Mouse (Mus musculus) heart, embryonic 13.5 days (tissue): ENCODE measurements around the gene Ncs1. TPM values are rescaled to one million over a fixed set of nuclear protein-coding genes. Genes with fewer than 3 reads are reported as not detected.

Experiments
- ATAC-seq: fragments of 200-750 bp; cut with Nextera tagmentation; 2 replicates; pipeline ENCODE4 v1.8.0; 2017; ENCODE audit warnings: moderate TSS enrichment; ENCODE audit not compliant: insufficient number of reproducible peaks, low FRiP score, low TSS enrichment; ENCODE audit errors: extremely low read depth
- H3K27ac ChIP-seq: fragments of 300-500 bp; sonication (generic); replicated peaks from 2 replicates; pipeline ENCODE4 v1.5.1; 2015; ENCODE audit warnings: moderate library complexity, mild to moderate bottlenecking, inconsistent platforms
- H3K27me3 ChIP-seq: fragments of 300-500 bp; sonication (generic); replicated peaks from 2 replicates; pipeline ENCODE4 v1.6.1; 2015; ENCODE audit warnings: mild to moderate bottlenecking, inconsistent platforms
- H3K36me3 ChIP-seq: fragments of 300-500 bp; sonication (generic); 2 replicates; pipeline ENCODE4 v1.6.1; 2015; ENCODE audit warnings: mild to moderate bottlenecking, inconsistent platforms
- H3K4me1 ChIP-seq: fragments of 300-500 bp; sonication (generic); 2 replicates; pipeline ENCODE4 v1.6.1; 2015; ENCODE audit warnings: inconsistent platforms
- H3K4me2 ChIP-seq: fragments of 300-500 bp; sonication (generic); 2 replicates; pipeline ENCODE4 v1.6.1; 2015; ENCODE audit warnings: inconsistent platforms, mild to moderate bottlenecking, moderate library complexity
- H3K4me3 ChIP-seq: fragments of 300-500 bp; sonication (generic); 2 replicates; pipeline ENCODE4 v1.5.1; 2015; ENCODE audit warnings: moderate library complexity, mild to moderate bottlenecking, inconsistent platforms
- H3K9ac ChIP-seq: fragments of 300-500 bp; sonication (generic); 2 replicates; pipeline ENCODE4 v1.6.1; 2015; ENCODE audit warnings: inconsistent platforms, mild to moderate bottlenecking, moderate library complexity
- H3K9me3 ChIP-seq: fragments of 300-500 bp; sonication (generic); 2 replicates; pipeline ENCODE4 v1.6.1; 2016; ENCODE audit warnings: inconsistent platforms
- WGBS: fragments of 180-500 bp; shearing (Covaris S2); methylation state at CpG from one replicate; pipeline ENCODE4 v1.1.7; 2015; ENCODE audit warnings: mixed read lengths; 5-methylcytosine and 5-hydroxymethylcytosine counted together
- polyA plus RNA-seq: library from polyadenylated mRNA; unstranded; fragments of >200 nt; fragmentation: Nextera tagmentation; extraction: Ambion mirVana; gene quantifications from 2 replicates; pipeline ENCODE4 v1.2.1, GENCODE M21; 2015

Gene Ncs1
- polyA plus RNA-seq, 1 experiment from 2014 or later = 36.3 TPM

DNA sequence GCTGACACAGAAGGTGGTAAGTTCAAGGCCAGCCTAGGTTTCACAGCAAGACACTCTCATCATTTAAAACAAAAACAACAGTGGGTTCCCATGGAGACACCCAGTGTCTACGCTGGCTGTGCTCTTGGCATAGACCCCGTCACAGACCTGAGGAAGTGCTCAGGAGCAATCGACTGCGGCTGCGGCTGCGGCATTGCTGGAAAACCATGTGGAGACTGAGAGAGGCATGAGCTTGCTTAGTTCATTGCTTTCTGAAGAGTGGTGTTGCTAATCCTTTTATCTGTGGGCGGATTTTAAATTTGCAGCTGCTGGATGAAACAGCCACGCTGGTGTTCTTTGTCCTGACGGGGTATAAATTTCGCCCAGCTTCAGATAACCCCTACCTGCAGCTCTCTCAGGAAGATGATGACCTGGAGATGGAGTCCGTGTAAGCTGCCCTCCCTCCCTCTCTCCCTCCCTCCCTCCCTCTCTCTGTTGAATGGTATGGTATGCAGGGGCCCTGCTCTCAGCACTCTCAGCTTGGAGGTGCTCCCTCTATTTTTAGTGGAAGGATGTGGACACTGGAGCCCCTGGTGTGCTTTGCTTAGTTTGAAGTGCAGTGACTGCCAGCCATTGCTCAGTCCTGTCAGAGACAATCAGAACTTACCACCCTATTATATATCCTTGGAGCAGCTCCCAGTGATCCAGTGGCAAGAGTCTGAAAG lies 35.3 kb upstream of the Ncs1 start:
- no peak for ATAC-seq
- Histone ChIP-seq H3K36me3 (peaks cover 90% of the 10 kb centered on the region), H3K9me3 (no peaks in the 10 kb centered on the region), H3K9ac (peak overlapping the region; percentile 73), H3K4me3 (peak overlapping the region; percentile 29), H3K27ac (peak overlapping the region; percentile 94), H3K4me1 (peaks cover 98% of the 10 kb centered on the region), H3K4me2 (peak overlapping the region; percentile 55), H3K27me3 (no peaks in the 10 kb centered on the region)
- 41% methylated on average over 11 of the region's 11 CpGs for WGBS

- 49% methylated on average over 3 of the region's 3 CpGs for WGBS
- H3K4me1 ChIP-seq = peaks cover 98% of the 10 kb centered on the region
- ATAC-seq = no peak
These were observed 34.4 kb upstream of the Ncs1 start for GRCm38 (mm10) chr2:31211204-31211603.

GRCm38 (mm10) chr2:31214211-31214796 lies 31.3 kb upstream of the Ncs1 start:
- ATAC-seq = no peak
- Histone ChIP-seq H3K4me2 (peak overlapping the region; percentile 9; the same call in 1 of the 2 replicates), H3K36me3 (peaks cover 74% of the 10 kb centered on the region), H3K27ac (peak overlapping the region; percentile 74), H3K9me3 (no peaks in the 10 kb centered on the region), H3K27me3 (no peaks in the 10 kb centered on the region), H3K4me1 (peaks cover 89% of the 10 kb centered on the region), H3K9ac (peak overlapping the region; percentile 55), H3K4me3 (no peak overlapping the region)
- WGBS = 54% methylated on average over 16 of the region's 16 CpGs

More at GRCm38 (mm10) chr2:31211204-31211603, 34.4 kb upstream of the Ncs1 start:
- peaks cover 88% of the 10 kb centered on the region for H3K36me3 ChIP-seq
- peak overlapping the region; percentile 94 for H3K27ac ChIP-seq
- no peaks in the 10 kb centered on the region for H3K9me3 ChIP-seq
- H3K9ac ChIP-seq = peak overlapping the region; percentile 73
- H3K4me2 ChIP-seq = peak overlapping the region; percentile 55
- H3K27me3 ChIP-seq = no peaks in the 10 kb centered on the region
- H3K4me3 ChIP-seq = peak overlapping the region; percentile 24; the same call in 1 of the 2 replicates

- Histone ChIP-seq H3K4me1 (peaks cover 60% of the 10 kb centered on the region), H3K36me3 (peaks cover 32% of the 10 kb centered on the region), H3K27ac (peak overlapping the region; percentile 51), H3K4me2 (no peak overlapping the region), H3K4me3 (no peak overlapping the region), H3K9ac (no peak overlapping the region), H3K9me3 (no peaks in the 10 kb centered on the region), H3K27me3 (no peaks in the 10 kb centered on the region)
- WGBS = 82% methylated on average over 3 of the region's 3 CpGs
- ATAC-seq = no peak
These were observed 27.0 kb upstream of the Ncs1 start for GRCm38 (mm10) chr2:31218611-31219010.

DNA sequence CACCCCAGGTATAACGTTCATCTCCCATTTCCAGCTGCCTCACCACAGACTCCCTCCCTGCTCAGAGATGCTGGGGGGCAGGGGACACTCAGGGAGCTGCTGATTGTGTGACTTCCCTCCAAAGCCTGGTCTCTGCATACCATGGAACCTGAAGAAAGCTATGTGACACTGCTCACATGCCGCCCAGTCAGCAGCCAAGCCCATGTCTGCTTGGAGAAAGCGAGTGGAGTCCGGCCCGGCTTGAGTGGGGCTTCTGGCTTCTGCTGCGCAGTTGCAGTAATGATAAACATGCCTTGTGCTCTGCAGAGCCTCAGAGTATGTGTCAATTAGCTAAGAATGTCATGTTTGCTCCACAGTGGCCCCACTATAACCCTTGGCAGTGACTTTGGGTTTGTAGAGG lies 26.2 kb upstream of the Ncs1 start:
- no peak for ATAC-seq
- H3K4me2 ChIP-seq = no peak overlapping the region
- H3K27ac ChIP-seq = peak overlapping the region; percentile 71
- no peaks in the 10 kb centered on the region for H3K27me3 ChIP-seq
- H3K36me3 ChIP-seq = peaks cover 23% of the 10 kb centered on the region
- peak overlapping the region; percentile 34; the same call in 1 of the 2 replicates for H3K9ac ChIP-seq
- no peaks in the 10 kb centered on the region for H3K9me3 ChIP-seq
- H3K4me3 ChIP-seq = no peak overlapping the region
- 47% methylated on average over 6 of the region's 6 CpGs for WGBS
- H3K4me1 ChIP-seq = peaks cover 51% of the 10 kb centered on the region

DNA sequence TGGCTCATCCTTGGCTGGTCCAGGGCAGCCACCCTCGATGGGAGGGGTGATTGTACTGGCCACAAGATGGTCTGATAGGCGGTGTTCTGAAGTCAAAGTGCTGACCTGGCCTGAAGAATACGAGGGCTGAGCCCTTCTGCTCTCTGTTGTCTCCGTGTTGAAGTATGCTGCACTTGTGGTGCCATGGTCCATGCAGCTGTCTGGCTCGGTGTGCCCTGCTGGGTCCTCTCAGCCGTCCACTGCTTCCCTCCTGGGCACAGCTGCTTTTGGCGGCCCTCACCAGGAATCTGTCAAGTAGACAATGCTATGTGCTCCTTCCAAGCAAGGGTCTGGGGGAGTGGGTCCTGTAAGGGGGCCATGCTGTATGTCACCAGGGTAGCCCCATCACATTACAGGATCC lies 24.8 kb upstream of the Ncs1 start:
- H3K4me2 ChIP-seq = no peak overlapping the region
- no peak overlapping the region for H3K27ac ChIP-seq
- WGBS = 58% methylated on average over 7 of the region's 7 CpGs
- H3K27me3 ChIP-seq = no peaks in the 10 kb centered on the region
- peaks cover 38% of the 10 kb centered on the region for H3K4me1 ChIP-seq
- no peak overlapping the region for H3K9ac ChIP-seq
- H3K9me3 ChIP-seq = no peaks in the 10 kb centered on the region
- H3K4me3 ChIP-seq = no peak overlapping the region
- ATAC-seq = no peak
- H3K36me3 ChIP-seq = peaks cover 12% of the 10 kb centered on the region

DNA sequence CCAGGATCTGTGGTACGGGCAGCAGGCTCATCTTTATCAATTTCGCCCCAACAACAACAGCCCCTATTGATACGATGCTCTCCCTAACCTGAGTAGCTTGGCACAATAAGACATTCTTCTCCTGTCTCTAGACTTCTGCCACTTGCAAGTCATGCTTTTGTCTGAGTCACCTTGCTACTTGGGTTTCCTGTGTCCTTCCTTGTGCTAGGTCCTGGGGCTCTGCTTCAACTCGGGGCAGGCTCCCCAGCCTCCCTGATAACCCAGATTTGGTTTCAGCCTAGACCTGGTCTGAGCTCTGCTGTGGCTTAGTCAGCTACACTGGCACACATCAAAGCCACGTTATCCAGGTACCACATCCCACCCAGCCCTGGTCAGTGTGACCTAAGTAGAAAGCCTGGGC lies 24.0 kb upstream of the Ncs1 start:
- Histone ChIP-seq H3K4me2 (no peak overlapping the region), H3K36me3 (peaks cover 12% of the 10 kb centered on the region), H3K4me1 (peaks cover 30% of the 10 kb centered on the region), H3K27ac (no peak overlapping the region), H3K4me3 (no peak overlapping the region), H3K9ac (no peak overlapping the region), H3K27me3 (no peaks in the 10 kb centered on the region), H3K9me3 (peaks cover 6% of the 10 kb centered on the region)
- no peak for ATAC-seq
- WGBS = 65% methylated on average over 5 of the region's 5 CpGs

- no peak for ATAC-seq
- Histone ChIP-seq H3K27ac (no peak overlapping the region), H3K27me3 (no peaks in the 10 kb centered on the region), H3K36me3 (no peaks in the 10 kb centered on the region), H3K9me3 (peaks cover 21% of the 10 kb centered on the region), H3K4me2 (no peak overlapping the region), H3K4me3 (no peak overlapping the region), H3K4me1 (no peaks in the 10 kb centered on the region), H3K9ac (no peak overlapping the region)
- 81% methylated on average over 1 of the region's 1 CpGs for WGBS
These were observed 16.8 kb upstream of the Ncs1 start for GRCm38 (mm10) chr2:31228768-31229311.

DNA sequence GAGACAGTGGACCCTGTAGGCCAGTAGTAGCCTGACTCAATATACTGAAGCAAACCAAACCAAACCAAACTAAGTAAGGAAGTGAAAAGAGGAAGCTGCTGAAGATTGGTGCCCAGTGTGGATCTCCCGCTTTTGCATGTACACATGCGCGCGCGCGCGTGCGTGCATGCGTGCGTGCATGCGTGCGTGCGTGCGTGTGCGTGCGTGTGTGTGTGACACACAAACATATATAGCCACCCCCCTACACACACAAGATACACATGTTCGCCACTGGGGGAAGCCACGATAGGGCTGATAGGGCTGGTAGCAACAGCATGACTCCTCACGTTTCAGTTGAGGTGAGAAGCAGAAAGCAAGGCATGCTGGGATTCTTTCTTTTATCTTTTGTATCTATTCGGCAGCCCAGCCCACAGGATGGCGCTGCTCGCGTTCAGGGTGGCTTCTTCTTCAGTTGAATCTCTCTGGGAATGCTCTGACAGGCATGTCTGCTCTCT lies 6.4 kb upstream of the Ncs1 start:
- peak overlapping the region; percentile 44; the same call in 1 of the 2 replicates for H3K9ac ChIP-seq
- peak overlapping the region; percentile 32 for H3K4me3 ChIP-seq
- peak overlapping the region; percentile 58 for H3K4me2 ChIP-seq
- WGBS = 31% methylated on average over 23 of the region's 23 CpGs
- no peak for ATAC-seq
- H3K4me1 ChIP-seq = peaks cover 21% of the 10 kb centered on the region
- H3K27me3 ChIP-seq = peaks cover 21% of the 10 kb centered on the region; the same call in 1 of the 2 replicates
- no peaks in the 10 kb centered on the region for H3K36me3 ChIP-seq
- H3K27ac ChIP-seq = no peak overlapping the region
- no peaks in the 10 kb centered on the region for H3K9me3 ChIP-seq

GRCm38 (mm10) chr2:31239833-31240232 lies 5.8 kb upstream of the Ncs1 start:
- peak overlapping the region; percentile 58 for H3K4me2 ChIP-seq
- peaks cover 21% of the 10 kb centered on the region; the same call in 1 of the 2 replicates for H3K27me3 ChIP-seq
- H3K9me3 ChIP-seq = no peaks in the 10 kb centered on the region
- 80% methylated on average over 6 of the region's 6 CpGs for WGBS
- peak overlapping the region; percentile 32; the same call in 1 of the 2 replicates for H3K4me3 ChIP-seq
- no peak overlapping the region for H3K27ac ChIP-seq
- H3K9ac ChIP-seq = no peak overlapping the region
- no peaks in the 10 kb centered on the region for H3K36me3 ChIP-seq
- H3K4me1 ChIP-seq = peaks cover 27% of the 10 kb centered on the region
- no peak for ATAC-seq

- H3K36me3 ChIP-seq = no peaks in the 10 kb centered on the region
- H3K4me2 ChIP-seq = no peak overlapping the region
- no peak overlapping the region for H3K27ac ChIP-seq
- H3K9me3 ChIP-seq = no peaks in the 10 kb centered on the region
- H3K27me3 ChIP-seq = peaks cover 24% of the 10 kb centered on the region; the same call in 1 of the 2 replicates
- no peak overlapping the region for H3K9ac ChIP-seq
- no peak overlapping the region for H3K4me3 ChIP-seq
- no peak for ATAC-seq
- 9% methylated on average over 7 of the region's 7 CpGs for WGBS
- H3K4me1 ChIP-seq = peaks cover 35% of the 10 kb centered on the region
These were observed 4.0 kb upstream of the Ncs1 start for GRCm38 (mm10) chr2:31241639-31242038.
